Mouse (Mus musculus) R1 (cell line): ENCODE measurements at regions not wholly inside any gene's neighbourhood (a gene's known extent, or its start where the extent isn't known, plus 50 kb on each side); places are given as distances from the start of the nearest gene placed in this dataset.

Experiments
- DNase-seq: peaks from one replicate; pipeline ENCODE4 v3.0.0-alpha.2; 2018; ENCODE audit warnings: low read depth, low spot score

DNA sequence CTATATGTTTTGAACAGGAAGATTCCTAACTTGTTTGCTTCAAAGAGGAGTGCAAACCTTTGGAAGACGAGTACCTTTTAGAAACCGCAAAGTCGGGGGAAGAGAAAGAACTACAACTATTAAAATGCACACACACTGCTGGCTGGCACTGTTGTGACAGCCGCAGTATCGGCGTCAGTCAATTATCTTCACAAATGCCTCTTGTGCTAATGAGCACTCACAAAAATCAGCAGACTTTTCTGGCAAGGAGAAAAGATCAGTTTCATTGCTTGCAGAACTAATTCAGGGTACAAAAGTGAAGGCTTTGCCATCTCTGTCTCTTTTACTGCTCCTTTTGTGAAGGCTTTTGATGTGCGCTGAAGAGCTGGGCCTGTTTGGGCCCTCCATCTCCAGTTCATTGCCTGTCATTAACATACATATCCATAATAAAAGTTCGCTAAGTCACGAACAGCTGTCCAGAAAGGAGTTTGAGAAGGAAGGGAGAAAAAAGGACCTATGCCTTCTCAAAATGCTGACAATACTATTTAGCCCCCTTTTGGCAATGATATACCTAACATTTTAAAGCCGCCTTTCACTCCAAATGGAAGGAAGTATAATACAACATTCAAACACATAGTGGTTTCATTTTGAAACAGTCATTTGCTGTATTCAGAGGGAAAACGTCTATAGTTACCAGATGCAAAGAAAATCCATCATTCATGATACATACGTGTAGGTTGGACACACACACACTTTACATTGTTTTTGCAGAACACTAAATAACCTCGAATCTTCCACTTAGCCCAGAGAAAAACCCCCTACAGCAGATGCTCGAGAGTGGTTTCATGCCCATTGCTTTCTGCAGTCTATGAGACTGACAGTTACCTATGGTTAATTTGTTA, 186.6 kb upstream of the Sp8 start:
- DNase-seq = peak; percentile 75

DNA sequence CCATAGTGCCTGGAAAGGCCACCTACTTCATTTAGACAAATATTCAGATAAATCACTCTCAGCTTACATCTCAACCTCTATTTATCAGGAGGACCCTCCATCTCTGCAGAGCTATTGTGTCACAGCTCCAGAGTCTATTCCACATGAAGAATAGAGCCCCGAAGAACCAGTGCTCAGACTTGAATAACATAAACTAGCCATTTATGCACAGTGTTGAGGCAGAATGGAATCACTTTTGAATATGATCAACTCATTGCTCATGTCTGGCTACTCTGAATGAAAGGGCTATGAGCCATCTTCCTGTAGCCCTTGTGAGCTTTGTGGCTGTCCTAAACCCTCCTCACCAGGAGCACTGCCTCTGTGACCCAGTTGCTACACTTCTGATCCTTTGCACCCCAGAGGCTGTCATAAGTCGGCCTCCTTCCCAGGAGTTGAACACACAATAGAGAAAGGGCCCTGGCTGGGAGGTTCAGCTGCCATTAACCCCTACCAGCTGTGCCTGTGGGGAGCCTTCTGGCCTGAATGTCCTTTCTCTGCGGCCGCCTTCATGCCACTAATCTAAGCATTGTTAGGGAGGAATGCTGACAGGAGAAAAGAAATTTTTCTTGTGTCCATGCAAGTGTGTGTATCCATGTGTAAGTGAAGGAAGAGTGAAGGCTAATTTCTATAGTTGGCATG, 195.5 kb upstream of the Sp8 start:
- DNase-seq = peak; percentile 63

DNA sequence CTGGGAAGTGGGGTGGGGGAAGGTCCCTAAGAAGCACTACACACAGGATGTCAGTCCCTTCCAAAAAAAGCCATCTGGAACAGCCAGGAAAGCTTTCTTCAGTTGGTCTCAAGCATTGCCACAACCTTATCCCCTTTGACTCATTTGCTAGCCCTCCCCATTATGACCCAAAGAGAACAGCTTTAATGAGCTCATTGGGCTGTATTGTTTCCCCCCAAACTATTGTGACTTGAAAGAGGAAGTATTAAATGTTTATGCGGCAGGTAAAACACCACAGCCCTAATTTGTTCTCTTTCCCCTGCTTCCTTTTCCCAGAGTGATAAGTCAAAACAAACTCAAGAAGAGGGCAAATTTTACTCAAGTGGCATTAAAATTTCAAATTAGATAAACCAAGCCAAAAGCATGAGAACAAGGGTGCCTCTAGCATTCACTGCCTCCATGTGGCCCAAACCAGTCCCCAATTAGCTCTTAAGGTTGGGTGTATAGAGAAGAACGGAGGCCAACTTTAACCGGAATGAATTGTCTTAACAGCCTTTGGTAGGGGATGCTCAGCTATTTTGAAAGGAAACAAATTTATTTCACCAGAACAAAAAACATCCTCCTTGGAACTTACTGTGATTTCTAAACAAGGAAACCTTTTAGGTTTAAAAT, 196.7 kb upstream of the Sp8 start:
- DNase-seq = no peak

DNA sequence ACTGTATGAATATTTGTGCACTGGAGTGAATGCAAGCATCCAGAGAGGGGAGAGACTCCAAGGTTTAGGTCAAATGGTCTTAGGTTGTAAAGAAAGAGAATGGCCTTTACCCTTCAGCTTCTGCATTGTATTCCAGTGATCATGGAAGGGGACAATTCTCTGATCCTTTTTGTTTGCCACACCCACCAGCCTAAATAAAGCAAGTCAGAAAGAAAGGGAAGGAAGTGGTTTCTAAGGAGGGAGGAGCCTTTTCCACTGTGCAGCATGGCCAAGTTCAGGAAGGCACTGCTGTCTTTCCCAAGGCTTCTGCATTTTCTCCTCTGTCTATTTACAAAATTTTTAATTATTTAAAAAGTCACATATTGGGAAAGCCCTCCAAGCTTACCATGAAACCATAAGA, 197.5 kb upstream of the Sp8 start:
- DNase-seq = peak; percentile 65

GRCm38 (mm10) chr12:118647270-118648042, 198.7 kb upstream of the Sp8 start:
- DNase-seq = no peak

- DNase-seq = no peak
These were observed 205.2 kb upstream of the Sp8 start for GRCm38 (mm10) chr12:118640925-118641324.

- DNase-seq = no peak
These were observed 208.9 kb upstream of the Sp8 start for GRCm38 (mm10) chr12:118637214-118637613.

- no peak for DNase-seq
These were observed 210.7 kb upstream of the Sp8 start for GRCm38 (mm10) chr12:118635456-118635855.

GRCm38 (mm10) chr12:118630373-118630772, 215.8 kb upstream of the Sp8 start:
- no peak for DNase-seq

DNA sequence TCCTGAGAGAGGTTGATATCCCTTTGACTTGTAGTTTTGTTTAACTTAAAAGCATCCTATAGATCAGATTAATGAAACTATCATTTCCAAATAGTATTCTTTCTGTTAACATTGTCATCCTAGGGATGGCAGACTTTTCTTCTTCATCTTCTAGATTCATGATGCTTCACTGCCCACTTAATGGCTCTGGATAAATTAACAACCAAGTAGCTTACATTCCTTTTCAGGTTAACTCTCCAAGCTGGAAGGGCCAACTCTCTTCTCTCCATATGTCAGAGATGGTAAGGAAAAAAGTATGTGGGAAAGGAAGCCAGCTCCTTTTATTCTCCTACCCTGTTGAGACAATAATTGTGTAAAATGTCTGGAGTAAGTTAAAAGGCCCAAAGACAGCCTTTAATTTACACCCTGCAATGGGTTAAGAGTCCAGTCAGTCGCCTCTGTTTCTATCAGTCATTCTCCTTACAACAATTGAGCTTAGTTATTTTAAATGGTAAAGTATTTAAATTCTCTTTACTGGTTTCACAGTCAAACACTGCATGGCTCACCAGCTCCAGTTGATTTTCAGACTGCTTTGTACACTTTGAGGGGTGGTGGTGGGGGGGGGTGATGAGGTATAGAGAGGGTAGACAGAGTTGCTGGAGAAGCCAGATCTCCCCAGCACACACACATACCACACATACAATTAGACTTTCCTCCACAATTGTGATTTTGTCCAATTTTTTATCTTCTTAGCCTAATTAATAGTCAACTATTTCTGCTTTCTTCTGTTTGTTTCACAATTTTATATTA, 224.2 kb upstream of the Sp8 start:
- DNase-seq = no peak

DNA sequence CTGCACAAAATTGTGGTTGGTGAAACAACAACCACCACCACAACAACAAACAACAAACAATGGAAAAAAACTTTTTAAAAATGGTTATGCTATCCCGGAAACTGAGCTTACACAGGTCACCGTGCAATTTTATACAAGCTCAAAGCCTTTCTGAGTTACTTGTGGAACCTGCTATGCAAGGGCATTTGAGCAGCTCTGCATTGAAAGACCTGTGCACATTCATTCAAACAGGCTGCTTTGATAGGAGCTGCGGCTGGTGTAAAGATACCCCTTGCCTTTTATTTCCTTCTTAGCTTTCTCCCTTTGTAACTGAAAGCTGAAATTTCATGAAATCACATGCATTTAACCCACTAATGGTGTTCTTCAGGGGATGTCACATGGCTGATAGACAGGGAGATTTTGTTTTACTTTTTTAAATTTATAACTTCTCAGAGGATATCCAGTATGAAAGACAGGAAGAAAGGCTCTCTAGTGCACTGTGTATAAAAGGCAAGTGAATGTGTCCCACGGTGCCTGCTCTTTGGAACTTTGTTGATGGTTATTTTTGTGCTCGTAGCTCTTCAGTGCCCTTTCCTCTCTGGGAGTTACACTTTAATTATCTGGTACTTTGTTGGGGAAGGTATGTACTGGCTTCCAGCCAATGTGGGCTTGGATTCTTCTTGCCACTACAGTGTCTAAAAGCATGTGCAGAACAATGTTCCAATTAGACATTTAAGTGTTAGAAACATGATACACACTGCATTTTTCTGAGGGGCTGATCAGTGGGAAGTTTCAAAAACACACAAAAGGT, 225.1 kb upstream of the Sp8 start:
- no peak for DNase-seq

- DNase-seq = no peak
These were observed 249.1 kb upstream of the Sp8 start for GRCm38 (mm10) chr12:118597015-118597414.

DNA sequence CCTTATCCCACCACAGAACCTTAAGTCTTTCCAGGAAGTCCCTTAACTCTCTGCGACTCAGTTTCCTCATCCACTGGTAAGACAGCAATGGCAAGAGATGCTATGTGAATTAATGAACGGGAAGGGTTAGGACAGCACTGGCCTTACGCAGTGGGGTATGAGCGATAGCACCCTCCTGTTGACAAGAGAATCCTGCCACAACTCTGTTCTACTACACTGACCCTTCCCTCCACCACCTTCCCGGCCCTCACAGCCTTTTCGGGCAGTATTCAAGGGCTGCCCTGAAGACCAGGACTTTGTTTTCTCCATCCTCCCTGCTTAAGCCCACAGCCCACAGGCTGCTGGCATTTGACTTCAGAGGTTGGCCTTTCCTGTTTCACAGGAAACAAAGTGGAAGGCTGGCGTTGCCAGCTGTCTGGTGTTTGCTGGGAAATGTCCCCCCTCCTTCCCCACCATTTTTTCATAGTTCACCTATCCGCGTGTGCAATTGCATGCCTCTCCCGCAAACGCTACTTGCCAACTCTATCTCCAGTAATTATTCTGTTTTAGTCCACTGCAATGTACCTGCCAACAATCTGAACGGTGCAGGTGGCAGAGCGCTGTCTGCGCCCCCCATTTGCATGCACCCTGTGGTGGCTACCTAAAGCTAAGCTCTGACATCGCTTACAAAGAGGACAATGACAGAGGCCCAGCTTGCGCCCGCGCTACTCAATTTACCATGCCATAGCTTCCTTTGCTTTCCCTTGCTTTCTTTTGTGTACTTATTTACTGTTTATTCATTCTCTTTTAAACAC, 251.2 kb upstream of the Sp8 start:
- DNase-seq = peak; percentile 41

- peak; percentile 8 for DNase-seq
These were observed 262.1 kb upstream of the Sp8 start for GRCm38 (mm10) chr12:118583829-118584628.

DNA sequence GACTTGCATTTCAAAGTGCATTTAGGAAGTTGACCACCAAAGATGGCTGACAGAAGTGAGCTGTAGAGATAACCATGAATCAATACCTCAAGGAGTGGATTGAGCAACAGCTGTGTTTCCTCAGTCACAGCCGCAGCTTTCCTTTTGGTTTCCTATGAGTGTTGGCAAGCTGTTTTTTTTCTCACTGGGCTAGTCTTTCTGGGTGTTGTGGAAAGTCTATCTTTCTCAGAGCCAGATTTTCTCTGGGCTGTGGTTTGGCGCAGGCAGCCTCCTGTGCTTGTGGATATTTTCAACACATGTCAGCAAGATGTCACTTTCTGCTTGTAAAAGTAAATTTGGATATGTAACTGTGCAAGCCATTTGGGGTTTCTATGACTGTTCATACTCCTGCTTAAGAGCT, 268.6 kb upstream of the Sp4 start:
- no peak for DNase-seq

- no peak for DNase-seq
These were observed 265.4 kb upstream of the Sp4 start for GRCm38 (mm10) chr12:118566681-118567080.

GRCm38 (mm10) chr12:118564394-118565112, 263.3 kb upstream of the Sp4 start:
- peak; percentile 19 for DNase-seq

- no peak for DNase-seq
These were observed 261.0 kb upstream of the Sp4 start for GRCm38 (mm10) chr12:118562226-118562625.
